Mouse (Mus musculus): ENCODE measurements around the gene Stk24. TPM values are rescaled to one million over a fixed set of nuclear protein-coding genes. Genes with fewer than 3 reads are reported as not detected.

The Stk24 gene
- polyA plus RNA-seq, 1 experiment from 2014 or later: 21.2 TPM

DNA sequence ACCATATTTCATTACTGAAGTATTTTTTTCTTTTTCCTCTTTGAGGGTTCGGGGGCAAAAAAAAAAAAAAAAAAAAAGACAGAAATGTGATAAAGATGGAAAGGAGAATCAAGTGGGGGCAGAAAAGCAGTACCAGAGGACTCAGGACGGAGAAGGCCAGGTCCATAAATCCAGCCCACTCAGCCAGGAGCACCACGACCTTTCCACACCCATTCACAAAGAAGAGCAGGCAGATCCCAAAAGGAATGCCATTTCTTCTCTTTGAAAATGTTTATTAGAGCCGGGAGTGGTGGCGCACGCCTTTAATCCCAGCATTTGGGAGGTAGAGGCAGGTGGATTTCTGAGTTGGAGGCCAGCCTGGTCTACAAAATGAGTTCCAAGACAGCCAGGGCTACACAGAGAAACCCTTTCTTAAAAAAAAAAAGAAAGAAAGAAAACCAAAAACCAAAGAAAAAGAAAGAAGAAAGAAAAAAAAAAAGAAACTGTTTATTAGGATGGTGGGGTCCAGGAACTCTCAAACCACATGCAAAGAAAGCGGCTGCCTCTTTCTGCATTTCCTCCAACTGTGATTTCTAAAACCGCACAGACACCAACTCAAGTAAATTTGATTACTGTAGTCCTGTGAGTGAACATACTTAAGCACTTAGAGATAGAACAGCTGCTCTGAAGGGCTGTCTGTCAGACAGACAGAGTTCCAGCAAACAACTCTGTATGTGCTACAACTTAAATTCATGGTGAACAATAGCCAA is 74.3 kb downstream of the Stk24 start:
- H3K27ac ChIP-seq: no peak overlapping the region
- H3K4me1 ChIP-seq (replicated peaks): 0 out of 2 replicates have a peak, but pooled peaks cover 3% of the 10 kb centered on the region
- no peaks in the 10 kb centered on the region for H3K9me3 ChIP-seq
- peaks cover 20% of the 10 kb centered on the region for H3K36me3 ChIP-seq
- H3K4me2 ChIP-seq (replicated peaks): no peak overlapping the region
- H3K9ac ChIP-seq (replicated peaks): no peak overlapping the region
- H3K4me3 ChIP-seq (replicated peaks): no peak overlapping the region
- ATAC-seq: no peak
- WGBS: 63% methylated on average over 8 of the region's 8 CpGs
- H3K27me3 ChIP-seq: no peaks in the 10 kb centered on the region

DNA sequence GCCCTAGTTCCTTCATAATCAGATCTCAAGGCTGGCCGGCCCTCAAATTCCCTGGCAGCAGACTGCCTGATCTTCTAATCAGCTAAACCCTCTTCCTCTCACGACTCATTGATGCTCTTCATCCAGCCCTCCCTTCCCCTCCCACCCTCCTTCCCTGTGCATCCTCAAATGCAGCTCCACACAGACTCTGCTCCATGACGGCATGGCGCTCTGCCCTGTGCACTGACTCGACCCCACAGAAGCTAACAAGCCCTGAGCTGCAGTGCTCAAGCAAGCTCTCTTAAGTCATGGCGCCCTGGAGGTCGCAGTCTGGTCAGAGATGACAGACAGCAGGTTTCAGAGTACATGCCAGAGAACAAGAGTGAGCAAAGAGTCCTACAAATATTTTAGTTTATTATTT is 75.3 kb downstream of the Stk24 start:
- 52% methylated on average over 7 of the region's 7 CpGs for WGBS
- H3K27me3 ChIP-seq: no peaks in the 10 kb centered on the region
- no peak overlapping the region for H3K27ac ChIP-seq
- ATAC-seq: peak; percentile 56; the same call in 1 of the 2 replicates
- no peak overlapping the region for H3K9ac ChIP-seq (replicated peaks)
- H3K36me3 ChIP-seq: peaks cover 27% of the 10 kb centered on the region
- H3K4me1 ChIP-seq (replicated peaks): 0 out of 2 replicates have a peak, but pooled peaks cover 3% of the 10 kb centered on the region
- H3K4me3 ChIP-seq (replicated peaks): no peak overlapping the region
- H3K4me2 ChIP-seq (replicated peaks): no peak overlapping the region
- no peaks in the 10 kb centered on the region for H3K9me3 ChIP-seq

DNA sequence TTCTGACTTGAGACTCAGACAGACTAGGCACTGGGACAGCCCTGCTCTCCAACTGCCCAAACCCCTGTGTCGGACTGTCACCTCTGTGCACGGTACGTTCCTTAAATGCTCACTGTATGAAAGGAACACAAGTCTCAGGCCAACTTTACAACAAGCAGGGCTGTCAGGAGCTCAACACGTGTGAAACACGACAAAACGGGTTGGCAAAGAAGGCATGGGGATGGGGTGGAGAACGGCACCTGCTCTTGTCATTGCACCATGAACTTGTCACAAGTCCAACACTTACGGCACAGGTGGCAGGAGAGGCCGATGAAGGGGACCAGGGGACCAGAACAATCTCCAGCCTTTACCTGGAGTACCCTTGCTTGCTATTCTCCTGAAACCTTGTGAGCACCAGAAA is 80.7 kb downstream of the Stk24 start:
- H3K9ac ChIP-seq (replicated peaks): no peak overlapping the region
- H3K27ac ChIP-seq: no peak overlapping the region
- no peaks in the 10 kb centered on the region for H3K9me3 ChIP-seq
- ATAC-seq: no peak
- no peak overlapping the region for H3K4me2 ChIP-seq (replicated peaks)
- H3K4me1 ChIP-seq (replicated peaks): 0 out of 2 replicates have a peak, but pooled peaks cover 3% of the 10 kb centered on the region
- no peak overlapping the region for H3K4me3 ChIP-seq (replicated peaks)
- H3K27me3 ChIP-seq: no peaks in the 10 kb centered on the region
- H3K36me3 ChIP-seq: peaks cover 38% of the 10 kb centered on the region
- WGBS: 95% methylated on average over 9 of the region's 9 CpGs

DNA sequence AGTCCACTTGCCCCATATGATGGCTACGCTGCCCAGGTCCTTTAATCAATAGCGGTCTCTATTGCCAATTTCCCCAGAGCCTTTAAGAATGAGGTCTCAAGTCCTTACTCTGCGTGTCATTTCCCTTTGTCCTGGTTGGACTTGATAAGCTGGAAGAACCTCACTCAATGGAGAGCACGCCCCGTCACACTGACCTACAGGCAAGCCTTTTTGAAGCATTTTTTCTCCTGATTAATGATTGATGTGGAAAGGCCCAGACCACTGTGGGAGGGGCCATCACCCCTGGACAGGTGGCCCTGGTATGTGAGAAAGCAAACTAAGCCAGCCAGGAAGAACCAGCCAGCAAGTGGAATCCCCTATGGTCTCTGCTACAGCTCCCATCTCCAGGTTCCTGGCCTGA is 81.3 kb downstream of the Stk24 start:
- Histone ChIP-seq H3K27ac (no peak overlapping the region), H3K9ac (replicated peaks) (no peak overlapping the region), H3K4me2 (replicated peaks) (no peak overlapping the region), H3K4me1 (replicated peaks) (0 out of 2 replicates have a peak, but pooled peaks cover 2% of the 10 kb centered on the region), H3K36me3 (peaks cover 44% of the 10 kb centered on the region), H3K27me3 (no peaks in the 10 kb centered on the region), H3K4me3 (replicated peaks) (no peak overlapping the region), H3K9me3 (no peaks in the 10 kb centered on the region)
- no peak for ATAC-seq
- 93% methylated on average over 5 of the region's 5 CpGs for WGBS

DNA sequence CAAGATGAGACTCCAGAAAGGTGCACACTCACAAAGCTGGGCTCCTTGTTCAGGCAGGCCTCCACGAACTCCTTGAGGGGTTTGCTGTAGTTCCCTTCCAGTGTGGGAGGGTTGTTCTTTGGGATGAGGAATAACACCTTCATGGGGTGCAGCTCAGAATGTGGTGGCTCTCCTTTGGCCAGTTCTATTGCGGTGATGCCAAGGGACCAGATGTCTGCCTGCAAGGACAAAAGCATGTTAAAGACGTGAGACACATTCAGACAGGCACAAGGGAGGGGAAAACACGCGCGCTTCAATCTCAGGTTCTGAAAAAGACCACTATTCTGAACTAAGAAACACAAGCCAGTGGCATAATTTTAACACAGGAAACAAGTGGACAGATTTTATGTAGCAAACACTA is 82.7 kb downstream of the Stk24 start:
- Histone ChIP-seq H3K27me3 (no peaks in the 10 kb centered on the region), H3K4me1 (replicated peaks) (no peaks in the 10 kb centered on the region), H3K4me2 (replicated peaks) (no peak overlapping the region), H3K36me3 (peaks cover 52% of the 10 kb centered on the region), H3K27ac (no peak overlapping the region), H3K9me3 (no peaks in the 10 kb centered on the region), H3K9ac (replicated peaks) (no peak overlapping the region), H3K4me3 (replicated peaks) (no peak overlapping the region)
- ATAC-seq: no peak
- 92% methylated on average over 6 of the region's 6 CpGs for WGBS

DNA sequence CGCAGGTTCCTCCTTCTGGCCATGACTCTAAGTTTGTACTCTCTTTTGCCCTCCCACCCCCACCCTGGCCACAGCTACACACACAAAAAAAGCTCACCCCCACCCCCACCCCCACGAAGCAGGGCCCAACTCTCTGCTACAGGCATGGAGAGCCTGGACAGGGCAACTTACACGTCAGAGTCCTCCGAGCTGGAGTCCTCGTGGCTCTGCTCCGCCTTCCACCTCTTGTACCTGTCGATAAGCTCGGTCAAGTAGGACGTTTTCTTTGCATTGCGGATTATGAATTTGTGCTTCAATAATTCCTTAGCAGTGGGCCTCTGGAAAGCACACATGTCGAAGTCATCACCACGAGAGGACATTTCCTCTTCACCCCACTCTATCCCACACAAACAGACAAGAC is 85.3 kb downstream of the Stk24 start:
- H3K9ac ChIP-seq (replicated peaks): no peak overlapping the region
- no peaks in the 10 kb centered on the region for H3K9me3 ChIP-seq
- no peak overlapping the region for H3K27ac ChIP-seq
- no peak overlapping the region for H3K4me3 ChIP-seq (replicated peaks)
- H3K4me1 ChIP-seq (replicated peaks): no peaks in the 10 kb centered on the region
- H3K27me3 ChIP-seq: no peaks in the 10 kb centered on the region
- WGBS: 86% methylated on average over 12 of the region's 12 CpGs
- no peak overlapping the region for H3K4me2 ChIP-seq (replicated peaks)
- ATAC-seq: no peak
- peaks cover 51% of the 10 kb centered on the region for H3K36me3 ChIP-seq

DNA sequence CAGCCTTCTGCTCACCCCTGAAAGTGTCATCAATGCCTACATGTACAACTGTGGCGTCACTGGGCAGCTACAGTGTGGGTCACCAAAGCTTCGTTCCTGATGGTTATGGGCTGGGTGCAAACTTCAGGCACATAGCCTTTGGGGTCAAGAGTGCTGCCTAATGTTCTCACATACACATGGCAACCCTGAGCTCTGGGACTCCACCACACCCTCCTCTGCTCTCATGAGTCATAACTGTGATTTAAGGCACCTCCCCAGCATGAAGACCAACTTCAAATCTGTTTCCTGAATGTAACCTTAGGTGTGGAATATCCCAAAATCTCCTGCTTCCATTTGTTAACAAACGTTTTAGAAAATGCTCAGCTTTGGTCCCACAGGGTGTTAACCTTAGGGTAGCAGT is 87.4 kb downstream of the Stk24 start:
- 91% methylated on average over 3 of the region's 3 CpGs for WGBS
- no peak overlapping the region for H3K9ac ChIP-seq (replicated peaks)
- H3K36me3 ChIP-seq: peaks cover 53% of the 10 kb centered on the region
- no peak overlapping the region for H3K4me3 ChIP-seq (replicated peaks)
- no peaks in the 10 kb centered on the region for H3K27me3 ChIP-seq
- no peaks in the 10 kb centered on the region for H3K9me3 ChIP-seq
- H3K27ac ChIP-seq: no peak overlapping the region
- H3K4me1 ChIP-seq (replicated peaks): no peaks in the 10 kb centered on the region
- no peak for ATAC-seq
- H3K4me2 ChIP-seq (replicated peaks): no peak overlapping the region

DNA sequence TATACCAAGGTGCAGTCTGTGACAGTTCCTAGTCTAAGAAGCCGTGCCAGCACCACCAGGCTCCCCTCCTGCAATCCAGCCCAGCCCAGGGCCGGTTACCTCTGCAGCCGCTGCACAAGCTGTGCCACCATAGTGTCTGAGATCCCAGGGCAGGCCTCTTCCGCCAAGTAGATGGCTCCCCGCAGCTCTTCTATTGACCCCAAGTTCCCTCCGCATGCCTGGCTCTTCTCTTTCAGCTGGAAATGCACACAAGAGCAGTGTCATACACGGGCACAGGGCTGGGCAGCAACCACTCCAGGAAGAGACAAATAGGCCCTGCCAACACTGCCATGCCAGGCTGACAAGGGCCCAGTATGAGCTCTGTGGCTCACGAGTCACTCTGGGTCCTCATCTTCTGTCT is 87.9 kb downstream of the Stk24 start:
- no peaks in the 10 kb centered on the region for H3K27me3 ChIP-seq
- no peaks in the 10 kb centered on the region for H3K9me3 ChIP-seq
- H3K27ac ChIP-seq: no peak overlapping the region
- no peak overlapping the region for H3K4me3 ChIP-seq (replicated peaks)
- WGBS: 77% methylated on average over 8 of the region's 8 CpGs
- H3K9ac ChIP-seq (replicated peaks): no peak overlapping the region
- H3K4me2 ChIP-seq (replicated peaks): no peak overlapping the region
- H3K4me1 ChIP-seq (replicated peaks): no peaks in the 10 kb centered on the region
- ATAC-seq: no peak
- H3K36me3 ChIP-seq: peaks cover 57% of the 10 kb centered on the region

DNA sequence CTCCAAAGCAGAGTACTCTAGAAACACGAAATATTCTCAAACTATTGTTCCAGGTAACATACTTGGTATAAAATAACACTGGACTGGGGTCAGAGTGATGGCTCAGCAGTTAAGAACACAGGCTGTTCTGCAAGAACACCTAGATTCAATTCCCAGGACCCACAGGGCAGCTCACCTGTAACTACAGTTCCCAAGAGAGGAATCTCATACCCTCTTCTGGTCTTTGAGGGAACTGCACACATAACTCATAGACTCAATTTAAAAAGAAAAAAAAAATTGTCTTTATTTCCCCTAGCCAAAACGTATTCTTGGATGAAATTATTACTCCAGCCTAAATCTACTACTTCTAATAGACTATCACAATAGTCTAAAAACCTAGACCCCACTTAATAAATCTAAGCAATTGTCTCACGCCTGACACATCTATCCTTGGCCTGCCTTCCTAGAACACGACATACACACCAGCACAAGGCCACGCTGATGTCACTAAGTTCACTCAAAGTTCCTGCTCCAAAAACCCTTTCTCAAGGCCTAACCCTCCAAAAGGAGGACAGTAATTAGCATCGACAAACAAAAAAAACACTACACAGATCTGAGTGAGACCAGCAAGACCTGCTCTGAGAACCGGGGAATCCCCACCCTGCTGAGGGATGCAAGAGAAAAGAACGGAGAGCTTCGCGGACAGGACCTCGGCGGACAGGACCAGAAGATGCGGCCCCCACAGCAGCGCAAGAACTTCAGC is 94.3 kb downstream of the Stk24 start:
- no peak overlapping the region for H3K4me3 ChIP-seq (replicated peaks)
- no peaks in the 10 kb centered on the region for H3K9me3 ChIP-seq
- H3K9ac ChIP-seq (replicated peaks): no peak overlapping the region
- H3K27me3 ChIP-seq: no peaks in the 10 kb centered on the region
- peaks cover 74% of the 10 kb centered on the region for H3K36me3 ChIP-seq
- no peak overlapping the region for H3K27ac ChIP-seq
- WGBS: 95% methylated on average over 14 of the region's 14 CpGs
- no peak for ATAC-seq
- H3K4me2 ChIP-seq (replicated peaks): no peak overlapping the region
- no peaks in the 10 kb centered on the region for H3K4me1 ChIP-seq (replicated peaks)

DNA sequence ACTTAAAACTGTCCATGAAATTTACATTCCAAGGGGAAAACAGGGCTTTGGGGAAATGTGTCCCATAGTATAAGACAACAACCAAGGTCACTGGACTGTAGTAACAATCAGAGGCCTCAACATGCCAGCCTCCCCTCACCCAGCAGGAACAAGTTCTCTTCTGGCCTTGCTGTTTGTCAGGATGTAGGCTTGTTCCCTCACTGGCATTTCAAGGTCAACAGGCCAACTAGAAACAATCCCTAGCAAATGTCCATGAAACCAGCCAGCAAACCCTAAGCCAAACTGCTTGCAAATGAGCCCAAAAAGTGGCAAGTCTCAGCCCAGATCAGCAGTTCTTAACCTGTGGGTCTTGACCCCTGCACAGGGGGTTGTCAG is 98.5 kb downstream of the Stk24 start:
- H3K9me3 ChIP-seq: no peaks in the 10 kb centered on the region
- H3K4me2 ChIP-seq (replicated peaks): no peak overlapping the region
- H3K27ac ChIP-seq: no peak overlapping the region
- H3K36me3 ChIP-seq: peaks cover 76% of the 10 kb centered on the region
- no peak overlapping the region for H3K9ac ChIP-seq (replicated peaks)
- H3K4me3 ChIP-seq (replicated peaks): no peak overlapping the region
- ATAC-seq: no peak
- no peaks in the 10 kb centered on the region for H3K27me3 ChIP-seq
- no peaks in the 10 kb centered on the region for H3K4me1 ChIP-seq (replicated peaks)

DNA sequence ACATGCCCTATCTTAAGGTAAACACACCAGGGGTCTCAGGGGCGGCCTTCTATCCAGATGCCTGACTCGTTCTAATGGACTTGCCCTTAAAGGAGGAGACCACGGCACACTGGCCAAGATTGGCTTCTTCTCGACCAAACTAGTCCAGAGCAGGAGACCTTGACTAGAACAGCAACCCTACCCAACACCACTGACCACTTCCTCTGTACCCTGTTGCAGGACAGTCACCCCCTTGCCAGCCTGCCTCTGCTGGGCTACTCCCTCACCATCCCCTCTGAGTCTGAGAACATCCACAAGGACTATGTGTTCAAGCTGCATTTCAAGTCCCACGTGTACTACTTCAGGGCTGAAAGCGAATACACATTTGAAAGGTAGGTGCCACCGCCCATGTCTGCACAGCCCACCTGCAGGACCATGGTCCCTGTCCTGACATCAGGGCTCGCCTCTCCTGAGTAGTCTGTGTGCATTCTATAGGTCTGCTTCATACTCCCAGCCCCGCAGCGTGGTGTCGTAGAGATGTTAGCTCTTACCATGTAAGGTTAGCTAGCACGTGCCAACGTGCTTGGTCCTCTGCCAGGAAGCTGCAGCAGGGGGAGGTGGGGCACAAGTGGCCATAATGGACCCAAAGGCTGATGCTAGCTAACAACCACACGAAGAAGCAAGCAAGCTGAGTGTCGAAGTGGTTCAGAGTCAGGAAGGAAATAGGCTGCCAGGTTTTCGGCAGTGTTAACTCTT is 99.0 kb downstream of the Stk24 start:
- H3K4me1 ChIP-seq (replicated peaks): no peaks in the 10 kb centered on the region
- no peak overlapping the region for H3K4me2 ChIP-seq (replicated peaks)
- H3K27ac ChIP-seq: no peak overlapping the region
- WGBS: 88% methylated on average over 16 of the region's 16 CpGs
- ATAC-seq: no peak
- no peak overlapping the region for H3K9ac ChIP-seq (replicated peaks)
- H3K36me3 ChIP-seq: peaks cover 76% of the 10 kb centered on the region
- H3K9me3 ChIP-seq: no peaks in the 10 kb centered on the region
- H3K4me3 ChIP-seq (replicated peaks): no peak overlapping the region
- H3K27me3 ChIP-seq: no peaks in the 10 kb centered on the region

DNA sequence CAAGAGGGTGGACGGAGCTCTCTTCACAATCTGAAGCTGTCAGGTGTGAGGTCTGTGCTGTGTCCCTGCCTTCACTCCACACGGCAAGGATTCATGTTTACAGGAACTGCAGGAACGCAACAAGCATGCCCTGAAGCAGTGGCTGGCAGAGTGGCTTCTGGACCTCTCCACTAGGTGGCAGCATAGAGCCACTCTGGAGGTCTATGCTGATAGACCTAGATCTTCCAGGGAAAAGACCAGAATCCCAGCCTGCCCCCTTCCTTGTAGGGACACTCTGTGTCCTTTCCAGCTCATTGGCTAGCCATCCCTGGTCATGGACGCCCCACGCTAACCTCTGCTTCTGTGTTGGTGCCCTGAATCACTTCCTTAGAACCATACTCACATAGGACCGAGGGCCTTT is 100.7 kb downstream of the Stk24 start:
- H3K36me3 ChIP-seq: peaks cover 79% of the 10 kb centered on the region
- H3K4me1 ChIP-seq (replicated peaks): no peaks in the 10 kb centered on the region
- 37% methylated on average over 6 of the region's 6 CpGs for WGBS
- no peaks in the 10 kb centered on the region for H3K27me3 ChIP-seq
- no peaks in the 10 kb centered on the region for H3K9me3 ChIP-seq
- no peak overlapping the region for H3K9ac ChIP-seq (replicated peaks)
- no peak overlapping the region for H3K4me2 ChIP-seq (replicated peaks)
- ATAC-seq: peak; percentile 62
- no peak overlapping the region for H3K27ac ChIP-seq
- H3K4me3 ChIP-seq (replicated peaks): no peak overlapping the region
